Mouse (Mus musculus) kidney, embryonic 14.5 days (tissue): ENCODE data around the gene Eprs. TPM values are rescaled to one million over a fixed set of nuclear protein-coding genes. Genes with fewer than 3 reads are reported as not detected.

Experiments
- ATAC-seq: fragments of 200-750 bp; cut with Nextera tagmentation; 2 replicates; pipeline ENCODE4 v1.8.0; 2017; ENCODE audit warnings: moderate number of reproducible peaks, mild to moderate bottlenecking, moderate TSS enrichment, moderate library complexity; ENCODE audit not compliant: low FRiP score, low TSS enrichment
- H3K27ac ChIP-seq: fragments of 300-500 bp; sonication (generic); 2 replicates; pipeline ENCODE4 v1.5.1; 2014; ENCODE audit warnings: low read depth, mild to moderate bottlenecking, low read length, moderate library complexity, mixed read lengths
- H3K27me3 ChIP-seq: fragments of 300-500 bp; sonication (generic); 2 replicates; pipeline ENCODE4 v1.6.1; 2014; ENCODE audit warnings: mild to moderate bottlenecking, low read length; ENCODE audit not compliant: control insufficient read depth, insufficient read depth
- H3K36me3 ChIP-seq: fragments of 300-500 bp; sonication (generic); 2 replicates; pipeline ENCODE4 v1.6.1; 2014; ENCODE audit warnings: low read length, mixed read lengths; ENCODE audit not compliant: control insufficient read depth, insufficient read depth
- H3K4me1 ChIP-seq: fragments of 300-500 bp; sonication (generic); 2 replicates; pipeline ENCODE4 v1.6.1; 2014; ENCODE audit warnings: low read length, mixed read lengths; ENCODE audit not compliant: control insufficient read depth, insufficient read depth
- H3K4me2 ChIP-seq: fragments of 300-500 bp; sonication (generic); replicated peaks from 2 replicates; pipeline ENCODE4 v1.6.1; 2014; ENCODE audit warnings: low read depth, mild to moderate bottlenecking, low read length
- H3K4me3 ChIP-seq: fragments of 300-500 bp; sonication (generic); 2 replicates; pipeline ENCODE4 v1.5.1; 2014; ENCODE audit warnings: mild to moderate bottlenecking, low read length
- H3K9ac ChIP-seq: fragments of 300-500 bp; sonication (generic); 2 replicates; pipeline ENCODE4 v1.6.1; 2014; ENCODE audit warnings: low read depth, mild to moderate bottlenecking, low read length, moderate library complexity
- H3K9me3 ChIP-seq: fragments of 300-500 bp; sonication (generic); 2 replicates; pipeline ENCODE4 v1.6.1; 2016; ENCODE audit warnings: low read length; ENCODE audit not compliant: control insufficient read depth
- WGBS: fragments of 180-500 bp; shearing (Covaris S2); extraction: QIAGEN DNeasy Blood & Tissue Kit; methylation state at CpG from one replicate; pipeline ENCODE4 v1.1.7; 2014; 5-methylcytosine and 5-hydroxymethylcytosine counted together
- polyA plus RNA-seq: library from polyadenylated mRNA; unstranded; fragments of >200 nt; fragmentation: Nextera tagmentation; extraction: Ambion mirVana; gene quantifications from 2 replicates; pipeline ENCODE4 v1.2.1, GENCODE M21; 2014

The Eprs gene
- polyA plus RNA-seq, 1 experiment from 2014 or later, result 175 TPM

DNA sequence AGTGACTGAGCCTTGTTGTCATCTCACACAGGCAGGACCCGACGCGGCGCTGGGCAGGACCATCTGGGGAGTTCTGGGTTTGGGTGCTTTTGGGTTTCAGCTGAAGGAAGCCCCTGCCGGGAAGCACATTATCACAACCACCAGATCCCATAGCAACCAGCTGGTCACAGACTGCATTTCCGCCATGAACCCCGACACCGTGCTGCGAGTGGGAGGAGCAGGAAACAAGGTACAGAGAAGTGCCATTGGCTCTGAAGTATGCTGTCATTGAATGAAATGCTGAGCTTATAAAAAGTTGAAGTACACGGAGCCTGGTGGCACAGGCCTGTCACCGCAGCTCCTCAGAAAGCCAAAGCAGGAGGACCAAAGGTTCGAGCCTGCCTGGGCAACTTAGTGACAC, 10.7 kb upstream of the Eprs start:
- no peaks in the 10 kb centered on the region for H3K4me1 ChIP-seq
- no peaks in the 10 kb centered on the region for H3K9me3 ChIP-seq
- no peak for ATAC-seq
- H3K9ac ChIP-seq, result no peak overlapping the region
- peaks cover 67% of the 10 kb centered on the region for H3K36me3 ChIP-seq
- H3K4me2 ChIP-seq, result no peak overlapping the region
- H3K27ac ChIP-seq, result no peak overlapping the region
- H3K27me3 ChIP-seq, result no peaks in the 10 kb centered on the region
- H3K4me3 ChIP-seq, result no peak overlapping the region
- WGBS, result 89% methylated on average over 12 of the region's 12 CpGs

DNA sequence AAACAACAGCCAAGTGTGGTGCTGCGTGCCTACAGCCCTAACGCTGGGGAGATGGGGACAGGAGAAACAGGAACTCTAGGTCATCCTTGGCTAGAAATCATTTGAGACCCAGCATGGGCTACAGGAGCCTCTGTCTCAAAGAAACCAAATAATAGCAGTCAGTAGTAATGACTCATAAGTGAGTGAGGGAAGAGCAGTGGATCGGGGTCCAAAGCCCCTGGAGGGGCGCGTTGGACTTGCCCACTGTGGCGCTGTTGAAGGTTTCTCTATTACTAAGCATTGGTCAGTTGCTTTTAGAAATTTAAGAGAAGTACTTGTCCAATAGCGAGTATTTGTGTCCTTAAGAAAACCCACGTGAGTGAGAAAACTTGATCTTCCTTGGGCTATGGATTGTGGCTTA, 9.5 kb upstream of the Eprs start:
- Histone ChIP-seq H3K36me3 (peaks cover 62% of the 10 kb centered on the region), H3K4me3 (no peak overlapping the region), H3K4me1 (no peaks in the 10 kb centered on the region), H3K9me3 (no peaks in the 10 kb centered on the region), H3K27me3 (no peaks in the 10 kb centered on the region), H3K9ac (no peak overlapping the region), H3K4me2 (no peak overlapping the region), H3K27ac (no peak overlapping the region)
- no peak for ATAC-seq
- WGBS, result 97% methylated on average over 8 of the region's 8 CpGs

DNA sequence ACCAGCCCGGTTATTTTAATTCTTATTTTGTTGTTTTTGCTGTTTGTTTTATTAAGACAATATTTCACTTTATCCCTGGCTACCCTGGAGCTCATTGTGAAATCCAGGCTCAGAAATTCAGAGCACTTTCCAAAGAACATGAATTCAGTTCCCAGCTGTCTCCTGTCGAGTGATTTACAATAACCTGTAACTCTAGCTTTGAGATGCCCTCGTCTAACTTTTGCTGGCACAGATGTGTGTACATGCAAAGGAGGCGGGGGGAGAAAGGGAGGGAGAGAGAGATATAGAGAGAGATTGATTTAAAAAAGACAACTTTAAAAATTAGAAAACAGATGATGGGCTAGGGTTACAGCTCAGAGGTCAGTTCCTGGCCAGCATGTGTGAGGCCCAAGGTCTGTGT, 8.1 kb upstream of the Eprs start:
- no peaks in the 10 kb centered on the region for H3K4me1 ChIP-seq
- 74% methylated on average over 4 of the region's 4 CpGs for WGBS
- no peak overlapping the region for H3K9ac ChIP-seq
- H3K27ac ChIP-seq, result no peak overlapping the region
- H3K4me3 ChIP-seq, result no peak overlapping the region
- H3K4me2 ChIP-seq, result no peak overlapping the region
- ATAC-seq, result no peak
- H3K27me3 ChIP-seq, result no peaks in the 10 kb centered on the region
- H3K36me3 ChIP-seq, result peaks cover 50% of the 10 kb centered on the region
- no peaks in the 10 kb centered on the region for H3K9me3 ChIP-seq

DNA sequence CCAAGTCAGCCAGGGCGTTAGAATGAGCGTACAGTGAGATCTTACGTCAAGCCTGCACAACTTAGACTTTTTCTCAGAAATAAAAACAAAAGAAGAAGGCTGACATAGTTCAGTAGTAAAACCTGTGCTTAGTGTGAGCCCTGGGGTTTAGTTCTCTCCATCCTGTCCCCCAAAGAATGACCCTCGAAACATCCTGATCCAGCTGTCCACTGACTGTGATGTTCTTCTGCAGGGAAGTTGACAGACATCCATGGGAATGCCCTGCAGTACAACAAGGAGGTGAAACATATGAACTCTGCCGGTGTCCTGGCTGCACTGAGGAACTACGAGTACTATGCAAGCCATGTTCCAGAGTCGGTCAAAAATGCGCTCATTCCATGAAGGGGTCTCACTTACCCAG, 6.6 kb upstream of the Eprs start:
- no peak for ATAC-seq
- H3K36me3 ChIP-seq, result peaks cover 41% of the 10 kb centered on the region
- no peaks in the 10 kb centered on the region for H3K4me1 ChIP-seq
- H3K4me2 ChIP-seq, result no peak overlapping the region
- H3K4me3 ChIP-seq, result no peak overlapping the region
- no peak overlapping the region for H3K9ac ChIP-seq
- no peaks in the 10 kb centered on the region for H3K27me3 ChIP-seq
- 95% methylated on average over 8 of the region's 8 CpGs for WGBS
- H3K27ac ChIP-seq, result no peak overlapping the region
- H3K9me3 ChIP-seq, result no peaks in the 10 kb centered on the region

DNA sequence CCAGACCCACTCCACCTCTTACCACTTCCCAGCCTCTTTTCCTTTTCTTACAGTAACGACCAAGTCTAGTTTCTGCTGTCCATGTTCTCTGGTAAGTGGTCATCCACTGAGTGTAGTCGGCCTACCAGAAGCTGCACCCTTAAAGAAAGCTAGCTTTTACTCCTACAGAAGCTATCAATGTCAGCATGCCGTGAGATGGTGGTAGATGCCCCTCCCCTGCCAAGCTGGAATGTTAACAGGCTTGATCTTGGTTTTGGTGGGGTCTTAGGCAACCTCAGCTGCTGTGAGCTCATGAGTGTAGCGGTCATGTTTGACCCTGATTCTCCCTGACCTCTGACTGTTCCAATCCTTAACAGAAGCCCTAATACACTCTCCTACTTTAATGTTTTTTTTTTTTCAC, 4.6 kb upstream of the Eprs start:
- no peak overlapping the region for H3K4me3 ChIP-seq
- H3K9me3 ChIP-seq, result no peaks in the 10 kb centered on the region
- peaks cover 22% of the 10 kb centered on the region for H3K36me3 ChIP-seq
- H3K27ac ChIP-seq, result no peak overlapping the region
- WGBS, result 88% methylated on average over 4 of the region's 4 CpGs
- H3K27me3 ChIP-seq, result no peaks in the 10 kb centered on the region
- no peak overlapping the region for H3K4me2 ChIP-seq
- ATAC-seq, result no peak
- no peak overlapping the region for H3K9ac ChIP-seq
- H3K4me1 ChIP-seq, result 0 out of 2 replicates have a peak, but pooled peaks cover 3% of the 10 kb centered on the region

DNA sequence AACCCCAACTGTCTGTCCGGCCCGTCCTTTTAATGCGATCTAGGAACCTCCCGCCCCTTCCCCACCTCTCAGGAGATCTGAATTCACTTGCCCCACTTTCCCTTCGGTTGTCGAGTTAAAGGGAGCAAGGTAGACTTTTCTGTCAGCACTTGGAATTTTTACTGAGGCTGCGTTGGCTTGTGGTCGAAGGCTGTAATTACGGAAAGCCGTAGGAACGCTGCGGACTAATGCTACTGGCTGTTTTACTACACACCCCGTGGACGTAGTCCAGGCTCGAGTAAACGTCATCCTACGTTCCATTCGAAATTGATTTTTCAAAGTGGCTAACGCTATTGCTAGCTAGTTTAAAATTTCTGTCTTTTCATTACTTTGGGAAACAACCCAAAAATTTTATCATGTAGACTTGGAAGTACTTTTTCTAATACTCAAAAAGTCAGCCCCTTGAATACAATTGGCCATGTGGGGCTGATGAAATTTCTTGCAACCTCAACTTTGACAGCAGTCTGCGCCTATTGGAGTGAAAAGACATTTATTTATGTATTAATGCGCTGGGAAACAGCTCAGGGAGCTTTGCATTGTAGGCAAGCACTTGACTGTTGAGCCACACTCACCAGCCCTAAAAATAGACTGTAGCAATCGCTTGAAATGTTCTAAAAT, 810 bp downstream of the Eprs start:
- peak overlapping the region; percentile 90 for H3K9ac ChIP-seq
- H3K9me3 ChIP-seq, result no peaks in the 10 kb centered on the region
- peak; percentile 55; the same call in 1 of the 2 replicates for ATAC-seq
- no peaks in the 10 kb centered on the region for H3K27me3 ChIP-seq
- peak overlapping the region; percentile 89 for H3K27ac ChIP-seq
- H3K4me2 ChIP-seq, result peak overlapping the region; percentile 62
- H3K36me3 ChIP-seq, result peaks cover 4% of the 10 kb centered on the region; the same call in 1 of the 2 replicates
- peaks cover 9% of the 10 kb centered on the region; the same call in 1 of the 2 replicates for H3K4me1 ChIP-seq
- WGBS, result 4% methylated on average over 22 of the region's 22 CpGs
- H3K4me3 ChIP-seq, result peak overlapping the region; percentile 93

DNA sequence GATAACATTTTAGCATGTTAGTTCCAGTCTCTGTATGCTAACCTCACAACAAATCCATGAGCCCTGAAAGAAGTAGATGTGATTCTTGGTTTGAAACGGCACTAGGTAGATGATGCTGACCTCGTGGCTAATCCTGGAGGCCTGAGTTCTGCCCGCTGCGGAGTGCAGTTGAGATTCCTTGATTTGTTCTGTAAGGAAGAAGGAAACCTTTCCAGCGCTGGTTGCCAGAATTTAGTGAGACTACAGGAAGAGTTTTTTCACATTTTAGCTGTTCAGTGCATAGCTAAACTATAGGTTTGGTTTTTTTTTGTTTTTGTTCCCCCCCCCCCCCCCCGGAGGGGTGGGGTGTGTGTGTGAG, 1.3 kb downstream of the Eprs start:
- peaks cover 4% of the 10 kb centered on the region; the same call in 1 of the 2 replicates for H3K36me3 ChIP-seq
- peak overlapping the region; percentile 90; the same call in 1 of the 2 replicates for H3K9ac ChIP-seq
- no peaks in the 10 kb centered on the region for H3K9me3 ChIP-seq
- H3K27me3 ChIP-seq, result no peaks in the 10 kb centered on the region
- H3K4me3 ChIP-seq, result peak overlapping the region; percentile 93
- 42% methylated on average over 6 of the region's 6 CpGs for WGBS
- no peak for ATAC-seq
- H3K27ac ChIP-seq, result no peak overlapping the region
- H3K4me1 ChIP-seq, result peaks cover 9% of the 10 kb centered on the region; the same call in 1 of the 2 replicates
- peak overlapping the region; percentile 62 for H3K4me2 ChIP-seq

DNA sequence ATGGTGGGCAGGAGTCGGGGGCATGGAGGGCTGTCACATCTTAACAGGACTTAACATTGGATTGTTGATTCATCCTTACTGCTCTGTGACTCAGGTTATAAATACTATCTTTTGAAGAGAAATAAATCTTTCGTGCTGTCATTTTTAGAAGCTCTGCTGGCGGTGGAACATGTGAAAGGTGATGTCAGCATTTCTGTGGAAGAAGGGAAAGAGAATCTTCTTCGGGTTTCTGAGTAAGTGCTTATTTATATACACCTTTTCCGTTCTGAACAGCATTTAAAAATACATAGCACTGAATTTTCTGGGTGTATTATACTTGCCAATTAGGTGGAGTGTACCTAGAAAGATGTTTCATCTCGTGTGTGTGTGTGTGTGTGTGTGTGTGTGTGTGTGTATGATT, 4.5 kb downstream of the Eprs start:
- Histone ChIP-seq H3K4me3 (no peak overlapping the region), H3K36me3 (peaks cover 32% of the 10 kb centered on the region), H3K27ac (no peak overlapping the region), H3K4me1 (peaks cover 6% of the 10 kb centered on the region; the same call in 1 of the 2 replicates), H3K4me2 (no peak overlapping the region), H3K27me3 (no peaks in the 10 kb centered on the region), H3K9me3 (no peaks in the 10 kb centered on the region), H3K9ac (no peak overlapping the region)
- 85% methylated on average over 6 of the region's 6 CpGs for WGBS
- ATAC-seq, result no peak

DNA sequence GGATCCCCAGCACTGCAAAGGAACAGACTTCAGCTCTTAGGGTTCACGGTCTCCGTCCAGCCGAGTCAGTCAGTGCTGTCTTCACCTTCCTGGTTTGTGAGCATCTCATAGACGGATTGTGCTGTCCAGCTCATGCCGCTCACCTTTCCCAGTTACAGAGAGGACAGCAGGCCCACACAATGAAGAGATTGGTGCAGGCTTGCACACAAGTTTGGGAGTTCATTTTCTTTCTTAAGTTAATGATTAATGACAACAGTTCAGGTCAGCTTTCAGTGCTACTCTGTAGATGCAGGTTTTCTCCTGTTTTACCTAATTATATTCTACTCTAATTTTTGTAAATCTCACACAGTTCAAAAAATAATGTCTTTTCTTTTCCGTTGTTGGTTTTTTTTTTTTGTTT, 7.1 kb downstream of the Eprs start:
- Histone ChIP-seq H3K9me3 (no peaks in the 10 kb centered on the region), H3K4me3 (no peak overlapping the region), H3K9ac (no peak overlapping the region), H3K36me3 (peaks cover 56% of the 10 kb centered on the region), H3K4me1 (no peaks in the 10 kb centered on the region; the same call in 1 of the 2 replicates), H3K27ac (no peak overlapping the region), H3K4me2 (no peak overlapping the region), H3K27me3 (no peaks in the 10 kb centered on the region)
- no peak for ATAC-seq
- WGBS, result 88% methylated on average over 6 of the region's 6 CpGs
